In genomic region chr13:54995161-54995560, GRCm38 (mm10) we compare ENCODE assay signal across 21 mouse cellular contexts. TPM values are rescaled to one million over a fixed set of nuclear protein-coding genes. Genes with fewer than 3 reads are reported as not detected.
DNase-seq lines count a peak whose midpoint lies in the region; ATAC-seq lines count a peak whose summit lies in the region.
"Had no signal": no experiment of that assay in that cellular context is flagged by ENCODE, and none has a peak within 500 bp of the region (broad histone marks: within the 10 kb centered on the region; RNA-seq: fewer than 3 reads in every experiment).

No protein-coding gene starts in this region.

- H3K36me3 ChIP-seq in hindbrain, embryonic 11.5 days (ENCODE audit: control insufficient read depth, insufficient read depth, low read length) = no peaks in the 10 kb centered on the region
- peaks cover 10% of the 10 kb centered on the region; the same call in 1 of the 2 replicates for H3K36me3 ChIP-seq in hindbrain, embryonic 16.5 days (ENCODE audit: control insufficient read depth, insufficient read depth, low read length)
- peaks cover 15% of the 10 kb centered on the region for H3K36me3 ChIP-seq in hindbrain, embryonic 14.5 days (replicated peaks; ENCODE audit: control insufficient read depth, insufficient read depth)
- H3K36me3 ChIP-seq: heart, embryonic 12.5 days; limb, embryonic 13.5 days; liver, embryonic 12.5 days had no signal

- H3K4me1 ChIP-seq in hindbrain, embryonic 11.5 days (replicated peaks; ENCODE audit: control insufficient read depth, insufficient read depth, low read length) = peaks cover 25% of the 10 kb centered on the region
- peaks cover 17% of the 10 kb centered on the region for H3K4me1 ChIP-seq in hindbrain, embryonic 16.5 days (ENCODE audit: control insufficient read depth, insufficient read depth, low read depth, low read length)
- H3K4me1 ChIP-seq in hindbrain, embryonic 14.5 days (replicated peaks; ENCODE audit: control insufficient read depth, insufficient read depth, low read length) = peaks cover 28% of the 10 kb centered on the region
- H3K4me1 ChIP-seq: limb, embryonic 13.5 days had no signal

- no peak for ATAC-seq in hindbrain, embryonic 11.5 days (ENCODE audit: low FRiP score)
- ATAC-seq in hindbrain, embryonic 16.5 days = no peak
- 0 out of 2 replicates have a peak, but pooled peaks have one; percentile 18 for ATAC-seq in hindbrain, embryonic 14.5 days (ENCODE audit: low FRiP score)
- ATAC-seq: liver, embryonic 12.5 days had no signal

- H3K4me3 ChIP-seq in hindbrain, embryonic 11.5 days (ENCODE audit: low read depth, low read length) = no peak overlapping the region
- H3K4me3 ChIP-seq in hindbrain, embryonic 16.5 days (ENCODE audit: low read length) = no peak overlapping the region
- no peak overlapping the region for H3K4me3 ChIP-seq in hindbrain, embryonic 14.5 days (replicated peaks; ENCODE audit: low read length)
- H3K4me3 ChIP-seq: heart, embryonic 12.5 days; limb, embryonic 13.5 days; liver, embryonic 12.5 days had no signal

- peaks cover 18% of the 10 kb centered on the region for H3K27me3 ChIP-seq in hindbrain, embryonic 11.5 days (ENCODE audit: control insufficient read depth, insufficient read depth, low read length)
- no peaks in the 10 kb centered on the region for H3K27me3 ChIP-seq in hindbrain, embryonic 16.5 days (replicated peaks; ENCODE audit: control insufficient read depth, insufficient read depth, low read length)
- H3K27me3 ChIP-seq in hindbrain, embryonic 14.5 days (ENCODE audit: control insufficient read depth, insufficient read depth, low read length) = peaks cover 13% of the 10 kb centered on the region; the same call in 1 of the 2 replicates

- no peak overlapping the region for H3K9ac ChIP-seq in hindbrain, embryonic 11.5 days (ENCODE audit: low read depth, low read length)
- H3K9ac ChIP-seq in hindbrain, embryonic 16.5 days (ENCODE audit: low read depth, low read length) = no peak overlapping the region
- H3K9ac ChIP-seq in hindbrain, embryonic 14.5 days = no peak overlapping the region
- H3K9ac ChIP-seq: heart, embryonic 12.5 days; limb, embryonic 13.5 days had no signal

- no peaks in the 10 kb centered on the region for H3K9me3 ChIP-seq in hindbrain, embryonic 11.5 days (ENCODE audit: control insufficient read depth, low read length)
- no peaks in the 10 kb centered on the region for H3K9me3 ChIP-seq in hindbrain, embryonic 16.5 days (ENCODE audit: control insufficient read depth, low read length)
- no peaks in the 10 kb centered on the region for H3K9me3 ChIP-seq in hindbrain, embryonic 14.5 days (ENCODE audit: control insufficient read depth, low read length)
- H3K9me3 ChIP-seq: heart, embryonic 12.5 days; limb, embryonic 13.5 days; liver, embryonic 12.5 days had no signal

- H3K4me2 ChIP-seq in hindbrain, embryonic 11.5 days (replicated peaks; ENCODE audit: low read depth, low read length) = no peak overlapping the region
- H3K4me2 ChIP-seq in hindbrain, embryonic 16.5 days (ENCODE audit: low read length) = no peak overlapping the region
- no peak overlapping the region for H3K4me2 ChIP-seq in hindbrain, embryonic 14.5 days (replicated peaks)
- H3K4me2 ChIP-seq: heart, embryonic 12.5 days; limb, embryonic 13.5 days; liver, embryonic 12.5 days had no signal

- 46% methylated on average over 6 of the region's 6 CpGs for WGBS in hindbrain, embryonic 11.5 days
- WGBS in hindbrain, embryonic 16.5 days = 46% methylated on average over 6 of the region's 6 CpGs
- 34% methylated on average over 6 of the region's 6 CpGs for WGBS in hindbrain, embryonic 14.5 days

- peak; percentile 38 for DNase-seq in hindbrain, embryonic 11.5 days (ENCODE audit: low spot score)
- peak; percentile 17 for DNase-seq in 416B (ENCODE audit: low read depth)
- peak; percentile 67 for DNase-seq in MN1 (ENCODE audit: low spot score)
- no peak for DNase-seq in hindbrain, embryonic 14.5 days (ENCODE audit: low spot score)
- DNase-seq in retina, postnatal 1 day = no peak
- no peak for DNase-seq in lung, adult 18-20 months
- DNase-seq: adrenal gland, postnatal 14 days; cerebellum, adult 9-10 months; gastrocnemius, postnatal 25 days; heart, adult 18-20 months; kidney, adult 11 months; kidney, postnatal 4 days; lung, adult 2 months; right cerebral cortex, postnatal 14 days; thymus, adult 2 months; thymus, postnatal 4 days had no signal

- peak overlapping the region; percentile 78 for H3K27ac ChIP-seq in hindbrain, embryonic 11.5 days (ENCODE audit: low read depth, low read length)
- no peak overlapping the region for H3K27ac ChIP-seq in hindbrain, embryonic 16.5 days (ENCODE audit: low read depth, low read length)
- peak overlapping the region; percentile 55 for H3K27ac ChIP-seq in hindbrain, embryonic 14.5 days
- H3K27ac ChIP-seq: limb, embryonic 13.5 days; liver, embryonic 12.5 days; stomach, postnatal 0 days had no signal

RNA-seq across cellular contexts. Expression of gene Hk3, which starts 26.0 kb away (rescaled TPM):
- polyA plus RNA-seq in hindbrain, embryonic 11.5 days (2014; fragmentation: Nextera tagmentation; extraction: Ambion mirVana) = 0.52 and 0.61 TPM in 2 replicates
- polyA plus RNA-seq in hindbrain, embryonic 16.5 days (2015; fragmentation: Nextera tagmentation; extraction: Ambion mirVana) = 1.1 and 1.2 TPM in 2 replicates
- 0.70 and 0.83 TPM in 2 replicates for polyA plus RNA-seq in hindbrain, embryonic 14.5 days (2014; fragmentation: Nextera tagmentation; extraction: Ambion mirVana)

RNA-seq across cellular contexts. Expression of gene Unc5a, which starts 46.0 kb away (rescaled TPM):
- 2.7 and 2.9 TPM in 2 replicates for polyA plus RNA-seq in hindbrain, embryonic 11.5 days (2014; fragmentation: Nextera tagmentation; extraction: Ambion mirVana)
- polyA plus RNA-seq in hindbrain, embryonic 16.5 days (2015; fragmentation: Nextera tagmentation; extraction: Ambion mirVana) = 12.3 and 16.2 TPM in 2 replicates
- 15.3 and 16.9 TPM in 2 replicates for polyA plus RNA-seq in hindbrain, embryonic 14.5 days (2014; fragmentation: Nextera tagmentation; extraction: Ambion mirVana)

Comparison
In these comparisons a context has a peak if more than half of its experiments do, and no peak if none do; other contexts are left out.
1. DNase-seq: peak in hindbrain, embryonic 11.5 days (single experiment), 416B (single experiment) and MN1 (single experiment); none in hindbrain, embryonic 14.5 days (single experiment), retina, postnatal 1 day (single experiment) and lung, adult 18-20 months (0 of 2).